Mouse (Mus musculus): Measurements from ENCODE around the gene Rufy4. TPM values are rescaled to one million over a fixed set of nuclear protein-coding genes. Genes with fewer than 3 reads are reported as not detected.
"Not testable (repeated sequence)": the region's sequence is repeated elsewhere in the genome, so short reads cannot be mapped to it uniquely, and the experiment has no call there.

The Rufy4 gene
- polyA plus RNA-seq, 1 experiment from 2014 or later, result 0.15 TPM

DNA sequence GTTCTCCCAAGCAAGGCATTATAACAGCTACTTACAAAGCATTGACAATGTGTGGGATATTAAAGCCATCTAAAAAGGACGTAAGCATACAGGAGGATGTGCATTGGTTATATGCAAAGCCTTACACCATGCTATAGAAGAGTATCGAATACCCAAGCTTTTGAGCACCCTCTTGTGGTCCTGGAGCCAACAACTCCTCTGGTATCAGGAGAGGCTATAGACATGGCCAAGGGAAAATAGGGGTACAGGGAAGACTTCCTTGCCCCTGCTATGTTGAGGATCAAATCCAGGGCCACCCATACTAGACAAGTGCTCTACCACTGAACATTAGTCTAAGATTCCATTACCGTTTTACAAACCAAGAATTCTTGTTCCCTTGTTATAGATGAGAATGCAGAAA, 6.7 kb downstream of the Rufy4 start:
- no peaks in the 10 kb centered on the region for H3K9me3 ChIP-seq
- H3K4me1 ChIP-seq, result peaks cover 10% of the 10 kb centered on the region
- no peak overlapping the region for H3K4me3 ChIP-seq
- H3K36me3 ChIP-seq (replicated peaks), result no peaks in the 10 kb centered on the region
- WGBS, result 72% methylated on average over 3 of the region's 3 CpGs
- no peak overlapping the region for H3K27ac ChIP-seq (replicated peaks)
- no peak for DNase-seq (ENCODE audit: low spot score)
- H3K27me3 ChIP-seq (replicated peaks; ENCODE audit: low read depth, poor library complexity, severe bottlenecking), result 0 out of 2 replicates have a peak, but pooled peaks cover 10% of the 10 kb centered on the region

DNA sequence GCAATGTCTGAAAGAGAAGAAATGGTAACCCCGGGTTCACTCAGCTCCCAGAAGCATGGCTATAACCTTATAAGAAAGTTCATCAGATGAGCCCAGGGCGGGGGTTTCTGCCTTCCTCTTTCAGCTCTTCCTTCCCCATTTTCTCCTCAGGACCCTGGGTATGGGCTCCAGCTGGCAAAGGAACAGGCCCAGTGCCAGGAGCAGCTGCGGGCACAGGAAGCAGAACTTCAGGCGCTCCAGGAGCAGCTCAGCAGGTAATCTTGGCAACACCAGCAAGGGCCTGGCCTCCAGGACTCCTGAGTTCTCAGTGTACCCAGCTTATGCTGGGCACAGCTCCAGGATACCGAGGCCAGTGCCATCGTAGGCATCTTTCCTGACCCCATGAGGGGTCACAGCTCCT, 8.6 kb downstream of the Rufy4 start:
- DNase-seq (ENCODE audit: low spot score), result no peak
- no peak overlapping the region for H3K27ac ChIP-seq (replicated peaks)
- 79% methylated on average over 6 of the region's 6 CpGs for WGBS

DNA sequence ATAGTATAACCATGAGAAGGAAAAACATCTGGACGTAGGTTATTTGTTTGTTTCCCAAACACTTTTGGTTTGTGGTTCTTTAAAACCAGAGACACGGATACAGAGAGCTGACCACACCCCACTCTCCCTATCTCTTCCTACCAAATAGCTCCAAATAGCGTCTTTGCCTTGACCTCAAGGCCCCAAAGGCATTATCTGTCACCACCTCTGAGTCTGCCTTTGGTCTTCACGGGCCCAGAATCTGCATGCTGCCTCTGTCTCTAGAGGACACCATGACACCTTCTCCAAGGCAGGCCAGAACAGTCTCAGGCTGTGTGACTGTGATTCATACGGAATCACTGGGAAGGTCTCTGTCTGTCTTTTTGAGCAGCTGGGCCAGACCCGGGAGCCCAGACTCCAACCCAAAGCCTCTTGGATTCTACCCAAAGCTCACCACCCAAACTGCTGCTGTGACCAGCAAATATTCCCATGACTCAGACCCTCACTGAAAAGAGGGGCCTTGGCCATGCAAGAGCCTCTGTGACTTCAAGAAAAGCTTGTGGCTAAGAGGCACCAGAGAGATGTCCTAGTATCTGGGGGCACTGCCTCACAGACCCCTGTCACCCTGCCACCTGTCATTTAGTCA, 10.1 kb downstream of the Rufy4 start:
- DNase-seq (ENCODE audit: low spot score), result no peak
- Histone ChIP-seq H3K4me3 (no peak overlapping the region), H3K9me3 (no peaks in the 10 kb centered on the region), H3K27me3 (replicated peaks; ENCODE audit: low read depth, poor library complexity, severe bottlenecking) (0 out of 2 replicates have a peak, but pooled peaks cover 10% of the 10 kb centered on the region), H3K27ac (replicated peaks) (no peak overlapping the region), H3K36me3 (replicated peaks) (no peaks in the 10 kb centered on the region), H3K4me1 (no peaks in the 10 kb centered on the region)
- 80% methylated on average over 6 of the region's 6 CpGs for WGBS

More for the DNA sequence above, 8.6 kb downstream of the Rufy4 start:
- Histone ChIP-seq H3K27me3 (replicated peaks; ENCODE audit: low read depth, poor library complexity, severe bottlenecking) (0 out of 2 replicates have a peak, but pooled peaks cover 10% of the 10 kb centered on the region), H3K4me3 (no peak overlapping the region), H3K36me3 (replicated peaks) (no peaks in the 10 kb centered on the region), H3K4me1 (peaks cover 5% of the 10 kb centered on the region), H3K9me3 (no peaks in the 10 kb centered on the region)

DNA sequence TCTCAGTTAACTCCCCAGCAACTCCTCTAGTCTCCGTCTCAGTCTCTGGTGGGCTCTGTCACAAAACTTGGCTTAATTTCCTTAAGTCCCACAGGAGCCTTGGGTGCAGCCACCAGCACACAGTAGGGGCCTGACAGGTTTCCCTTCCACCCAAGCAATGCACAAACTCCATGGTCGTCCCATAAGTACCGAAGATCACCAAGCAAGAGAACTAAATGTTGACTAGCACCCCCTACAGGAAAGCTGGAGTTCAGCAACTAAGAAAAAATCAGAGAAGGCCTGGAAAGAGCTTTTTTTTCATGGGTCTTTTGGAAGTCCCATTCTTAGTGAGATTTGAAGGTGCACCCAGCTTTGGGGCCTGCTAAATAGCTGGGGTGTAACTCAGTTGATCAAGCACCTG, 14.1 kb downstream of the Rufy4 start:
- H3K27ac ChIP-seq (replicated peaks), result no peak overlapping the region
- WGBS, result 71% methylated on average over 3 of the region's 3 CpGs
- no peaks in the 10 kb centered on the region for H3K9me3 ChIP-seq
- no peak for DNase-seq (ENCODE audit: low spot score)
- no peak overlapping the region for H3K4me3 ChIP-seq
- H3K36me3 ChIP-seq (replicated peaks), result no peaks in the 10 kb centered on the region
- H3K4me1 ChIP-seq, result no peaks in the 10 kb centered on the region
- no peaks in the 10 kb centered on the region for H3K27me3 ChIP-seq (replicated peaks; ENCODE audit: low read depth, poor library complexity, severe bottlenecking)

DNA sequence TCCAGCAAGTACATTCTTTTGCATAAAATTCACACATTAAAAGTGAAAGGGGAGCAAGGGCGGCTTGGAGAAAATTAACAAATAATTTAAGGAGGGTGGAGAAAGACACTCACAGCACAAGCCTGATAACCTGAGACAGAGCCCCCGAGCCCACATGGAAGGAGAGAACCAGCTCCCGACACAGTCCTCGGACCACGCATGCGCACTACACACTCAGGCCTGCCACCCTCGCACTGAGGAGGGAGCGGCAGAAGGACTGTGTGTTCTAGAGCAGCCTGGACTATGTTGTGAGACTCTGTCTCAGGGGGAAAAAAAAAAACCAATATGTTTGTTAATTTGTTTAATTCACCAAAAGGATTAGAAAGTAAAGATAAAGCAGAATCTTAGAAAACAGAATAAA, 16.4 kb downstream of the Rufy4 start:
- no peaks in the 10 kb centered on the region for H3K27me3 ChIP-seq (replicated peaks; ENCODE audit: low read depth, poor library complexity, severe bottlenecking)
- H3K36me3 ChIP-seq (replicated peaks), result no peaks in the 10 kb centered on the region
- DNase-seq (ENCODE audit: low spot score), result no peak
- H3K27ac ChIP-seq (replicated peaks), result no peak overlapping the region
- 79% methylated on average over 8 of the region's 8 CpGs for WGBS
- H3K4me1 ChIP-seq, result no peaks in the 10 kb centered on the region
- no peaks in the 10 kb centered on the region for H3K9me3 ChIP-seq
- H3K4me3 ChIP-seq, result no peak overlapping the region

DNA sequence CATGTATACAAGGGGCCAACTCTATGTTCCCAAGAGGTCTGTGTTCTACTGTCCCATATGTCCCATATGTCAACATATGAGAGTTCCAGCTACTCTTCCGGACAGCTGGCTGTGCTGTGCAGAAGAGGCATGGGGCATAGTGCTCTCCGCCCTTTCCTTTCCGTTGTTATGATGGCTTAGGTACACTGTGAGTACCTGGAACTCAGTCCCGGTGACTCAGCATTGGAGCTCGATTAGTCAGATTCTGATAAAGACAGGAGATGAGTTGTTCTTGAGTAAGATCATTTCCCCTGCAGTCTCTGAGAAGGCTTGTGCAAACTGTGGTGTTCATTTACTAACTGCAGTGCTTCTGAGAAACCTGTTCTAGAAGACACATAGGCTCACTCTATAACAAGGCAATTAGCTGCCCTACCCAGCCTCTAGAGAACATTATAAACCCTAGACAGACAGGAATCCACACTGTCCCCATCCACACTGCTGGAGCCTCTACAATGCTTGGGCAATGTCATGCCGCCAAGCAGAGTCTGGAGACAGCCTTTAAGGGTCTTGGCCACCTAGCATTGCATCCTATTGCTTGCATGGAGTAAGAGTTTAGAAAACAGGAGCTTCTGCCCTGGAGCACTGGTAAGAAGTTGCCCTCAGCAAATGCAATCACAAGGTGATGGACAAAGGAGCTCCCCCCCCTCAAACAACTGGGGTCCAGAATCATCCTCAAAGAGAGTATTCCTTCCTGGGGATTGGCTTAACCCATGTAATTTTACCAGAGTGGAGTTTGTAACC, 24.0 kb downstream of the Rufy4 start:
- Histone ChIP-seq H3K36me3 (replicated peaks) (no peaks in the 10 kb centered on the region), H3K9me3 (no peaks in the 10 kb centered on the region), H3K27ac (replicated peaks) (no peak overlapping the region), H3K4me3 (no peak overlapping the region), H3K4me1 (peaks cover 8% of the 10 kb centered on the region), H3K27me3 (replicated peaks; ENCODE audit: low read depth, poor library complexity, severe bottlenecking) (no peaks in the 10 kb centered on the region)
- 91% methylated on average over 6 of the region's 6 CpGs for WGBS
- no peak for DNase-seq (ENCODE audit: low spot score)

DNA sequence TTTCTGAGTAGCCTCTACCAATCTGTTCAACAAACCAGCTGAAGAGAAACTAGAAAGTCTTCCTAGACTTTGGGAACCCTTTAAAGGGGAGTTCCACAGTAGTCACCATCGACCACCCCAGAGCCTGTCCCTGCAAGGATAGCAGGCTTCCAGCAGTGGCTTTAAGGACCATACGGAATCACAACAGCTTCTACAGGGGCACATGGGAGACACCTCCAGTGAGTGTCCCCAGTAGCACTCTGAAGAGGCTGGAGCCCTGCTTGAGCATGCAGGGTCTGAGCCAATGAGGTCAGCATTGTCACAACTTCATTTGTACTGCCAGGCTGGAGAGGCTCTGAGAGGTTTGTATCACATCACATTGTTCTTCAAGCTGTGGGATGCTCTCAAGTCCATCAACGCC, 24.8 kb downstream of the Rufy4 start:
- no peaks in the 10 kb centered on the region for H3K36me3 ChIP-seq (replicated peaks)
- WGBS, result 79% methylated on average over 3 of the region's 3 CpGs
- DNase-seq (ENCODE audit: low spot score), result no peak
- H3K4me3 ChIP-seq, result no peak overlapping the region
- peaks cover 16% of the 10 kb centered on the region for H3K4me1 ChIP-seq
- H3K27ac ChIP-seq (replicated peaks), result no peak overlapping the region
- H3K27me3 ChIP-seq (replicated peaks; ENCODE audit: low read depth, poor library complexity, severe bottlenecking), result no peaks in the 10 kb centered on the region
- H3K9me3 ChIP-seq, result no peaks in the 10 kb centered on the region

DNA sequence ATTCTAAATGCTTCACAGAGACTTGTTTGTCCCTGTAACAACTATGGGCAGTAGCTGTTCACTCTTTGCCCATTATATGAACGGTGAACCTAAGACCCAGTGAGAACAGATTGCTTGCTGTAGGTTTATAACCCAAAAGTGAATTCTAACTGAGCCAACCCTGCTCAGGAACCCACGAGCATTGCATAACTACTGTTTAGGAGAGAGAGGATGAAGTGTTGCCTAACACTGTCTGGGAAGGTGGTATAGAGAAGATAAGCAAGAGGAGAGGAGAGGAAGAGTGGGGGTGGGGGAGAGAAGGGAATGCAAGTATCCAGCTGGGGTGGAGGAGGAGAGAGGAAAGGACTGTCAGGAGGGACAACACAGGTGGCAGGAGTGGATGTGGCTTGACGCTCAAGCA, 25.8 kb downstream of the Rufy4 start:
- Histone ChIP-seq H3K4me1 (peaks cover 17% of the 10 kb centered on the region), H3K27me3 (replicated peaks; ENCODE audit: low read depth, poor library complexity, severe bottlenecking) (no peaks in the 10 kb centered on the region), H3K4me3 (no peak overlapping the region), H3K9me3 (no peaks in the 10 kb centered on the region), H3K27ac (replicated peaks) (no peak overlapping the region), H3K36me3 (replicated peaks) (no peaks in the 10 kb centered on the region)
- 84% methylated on average over 3 of the region's 3 CpGs for WGBS
- no peak for DNase-seq (ENCODE audit: low spot score)

DNA sequence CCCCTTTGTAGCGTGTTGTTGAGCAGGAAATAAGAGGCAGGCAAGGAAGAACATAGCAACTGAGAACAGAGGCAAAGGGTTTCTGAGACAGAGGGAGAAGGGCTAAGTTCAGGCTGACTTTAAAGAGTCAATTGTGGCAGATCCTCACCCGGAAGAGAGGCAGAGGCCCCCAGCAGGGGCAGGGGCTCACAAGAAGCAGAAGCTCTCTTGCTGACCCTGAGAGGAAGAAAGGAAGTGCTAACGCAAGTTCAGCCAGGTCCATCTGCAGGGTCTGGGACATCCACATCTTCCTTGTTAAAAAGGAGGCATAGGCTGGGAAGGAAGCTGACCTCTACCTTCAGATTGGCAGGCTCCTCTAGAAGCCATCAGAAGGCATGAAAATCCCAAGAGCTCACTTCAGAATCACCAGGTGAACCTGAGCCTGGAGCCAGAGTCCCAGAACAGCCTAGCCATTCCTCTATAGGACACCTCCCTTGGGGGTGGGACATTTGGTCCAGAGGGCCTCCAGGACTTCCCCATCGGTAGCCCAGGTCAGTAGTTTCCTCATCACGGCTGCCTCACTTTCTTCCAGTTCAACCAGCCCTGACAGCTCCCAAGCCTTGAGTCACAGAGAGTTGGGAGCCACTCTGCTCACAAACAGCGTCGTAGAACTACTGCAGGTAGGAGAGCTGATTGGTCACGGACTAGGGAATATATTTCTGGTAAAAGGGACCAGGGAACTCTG, 28.3 kb downstream of the Rufy4 start, which contains the start of gene Cxcr2:
TSS of gene Cxcr2 (plus strand) at position 529 of the 724 bp plus-strand sequence.
- no peak for DNase-seq (ENCODE audit: low spot score)
- WGBS, result 74% methylated on average over 8 of the region's 8 CpGs

DNA sequence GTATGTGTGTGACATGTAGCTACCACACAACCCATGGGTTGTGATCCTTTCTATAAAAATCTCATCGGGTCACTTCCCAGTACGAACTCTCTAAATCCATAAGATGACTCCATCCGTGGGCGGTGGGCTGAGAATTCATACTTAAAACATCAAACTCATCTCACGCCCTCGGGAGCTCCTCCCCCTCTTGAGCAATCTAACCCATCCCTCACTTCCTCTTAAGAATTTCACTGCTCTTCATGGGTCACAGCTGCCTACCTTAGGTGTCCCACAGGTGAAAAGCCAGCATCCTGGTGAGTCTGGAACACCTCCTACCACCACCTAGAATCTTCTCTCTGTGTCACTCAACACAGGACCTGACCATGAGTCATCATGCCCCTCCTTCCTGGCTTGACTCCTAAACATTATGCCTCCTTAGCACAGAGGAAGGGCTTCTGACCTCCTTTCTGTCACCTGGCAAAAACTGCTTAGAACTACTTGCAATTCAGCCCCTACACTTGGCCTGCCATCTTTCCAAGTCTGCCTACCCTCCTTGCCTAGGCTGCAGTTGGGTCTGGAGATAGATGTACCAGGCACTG, 30.2 kb downstream of the Rufy4 start:
- Histone ChIP-seq H3K4me3 (no peak overlapping the region), H3K4me1 (peaks cover 20% of the 10 kb centered on the region), H3K36me3 (replicated peaks) (no peaks in the 10 kb centered on the region), H3K9me3 (no peaks in the 10 kb centered on the region), H3K27me3 (replicated peaks; ENCODE audit: low read depth, poor library complexity, severe bottlenecking) (no peaks in the 10 kb centered on the region), H3K27ac (replicated peaks) (no peak overlapping the region)
- WGBS, result 88% methylated on average over 6 of the region's 6 CpGs
- DNase-seq (ENCODE audit: low spot score), result no peak

More for the DNA sequence above, 28.3 kb downstream of the Rufy4 start, which contains the start of gene Cxcr2:
- Histone ChIP-seq H3K27me3 (replicated peaks; ENCODE audit: low read depth, poor library complexity, severe bottlenecking) (no peaks in the 10 kb centered on the region), H3K36me3 (replicated peaks) (no peaks in the 10 kb centered on the region), H3K27ac (replicated peaks) (no peak within 1 kb of the TSS), H3K4me3 (no peak within 1 kb of the TSS), H3K4me1 (peaks cover 20% of the 10 kb centered on the region), H3K9me3 (no peaks in the 10 kb centered on the region)

DNA sequence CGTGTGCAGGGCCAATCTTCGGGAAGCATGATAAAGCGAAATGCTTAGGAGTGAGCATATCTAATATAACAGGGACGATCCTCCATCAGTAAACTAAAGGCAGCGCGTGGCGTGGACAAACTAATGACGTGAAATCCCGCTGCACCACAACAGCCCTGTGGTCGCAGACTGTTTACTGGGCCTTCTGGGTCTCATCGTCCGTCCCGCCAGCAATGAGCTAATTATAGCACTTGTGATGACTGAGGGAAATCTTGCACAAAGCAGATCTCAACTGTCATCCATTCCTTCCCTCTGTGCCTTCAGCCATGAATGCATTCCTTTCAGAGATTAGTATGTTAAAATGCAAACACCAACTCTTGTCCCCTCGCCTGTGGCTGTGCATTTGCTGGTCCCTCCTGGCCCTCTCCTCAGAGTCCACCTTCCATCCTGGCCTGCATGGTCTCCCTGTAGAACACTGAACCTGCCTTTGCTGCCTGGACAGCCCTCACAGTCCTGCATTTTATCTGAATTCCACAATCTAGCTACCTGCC, 31.1 kb downstream of the Rufy4 start:
- no peak overlapping the region for H3K4me3 ChIP-seq
- H3K4me1 ChIP-seq, result peaks cover 20% of the 10 kb centered on the region
- no peaks in the 10 kb centered on the region for H3K36me3 ChIP-seq (replicated peaks)
- WGBS, result 79% methylated on average over 14 of the region's 14 CpGs
- H3K9me3 ChIP-seq, result no peaks in the 10 kb centered on the region
- no peak for DNase-seq (ENCODE audit: low spot score)
- H3K27ac ChIP-seq (replicated peaks), result no peak overlapping the region
- no peaks in the 10 kb centered on the region for H3K27me3 ChIP-seq (replicated peaks; ENCODE audit: low read depth, poor library complexity, severe bottlenecking)

DNA sequence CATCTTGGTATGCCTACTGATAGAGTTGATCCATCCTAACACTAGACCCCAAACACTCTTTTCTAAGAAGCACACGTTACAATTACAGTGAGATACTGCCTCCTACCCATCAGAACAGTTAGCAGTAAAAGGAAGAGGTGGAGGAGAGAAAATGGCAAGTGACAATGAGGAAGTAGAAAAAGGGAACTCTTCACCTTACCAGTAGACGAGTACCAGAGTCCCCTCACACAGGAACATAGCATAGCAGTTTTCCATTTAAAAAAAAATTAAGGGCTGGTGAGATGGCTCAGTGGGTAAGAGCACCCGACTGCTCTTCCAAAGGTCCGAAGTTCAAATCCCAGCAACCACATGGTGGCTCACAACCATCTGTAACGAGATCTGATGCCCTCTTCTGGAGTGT, 34.3 kb downstream of the Rufy4 start:
- not testable (repeated sequence) for H3K27ac ChIP-seq (replicated peaks); H3K9me3 ChIP-seq; H3K4me3 ChIP-seq; H3K27me3 ChIP-seq (replicated peaks; ENCODE audit: low read depth, poor library complexity, severe bottlenecking); DNase-seq (ENCODE audit: low spot score); H3K4me1 ChIP-seq; H3K36me3 ChIP-seq (replicated peaks)
- 79% methylated on average over 5 of the region's 5 CpGs for WGBS

Measured in embryonic facial prominence, embryonic 10.5 days (tissue).